Comparison of ENCODE assay signal across 8 mouse cellular contexts in the genomic region with DNA sequence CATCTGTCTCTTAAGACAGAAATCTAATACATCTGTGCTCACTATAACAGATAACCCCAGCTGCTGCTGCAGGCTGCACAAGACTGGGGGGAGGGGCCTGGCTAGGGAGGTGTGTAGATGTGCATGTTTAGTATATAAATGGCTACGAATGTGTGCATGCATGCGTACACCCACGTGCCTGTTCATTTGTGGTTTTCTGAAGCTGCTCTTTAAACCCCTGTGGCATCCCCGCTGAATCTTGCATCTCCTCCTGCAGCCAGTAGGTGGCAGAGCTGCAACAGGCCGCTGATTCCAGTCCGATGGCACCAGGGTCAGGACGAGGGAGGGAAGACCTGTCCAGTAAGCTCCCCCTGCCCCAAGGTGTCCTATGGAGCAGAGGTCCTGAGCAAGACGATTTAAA.
A peak's percentile ranks its signal among the peaks of the same experiment; 100 is the strongest.
DNase-seq lines count a peak whose midpoint lies in the region; ATAC-seq and TF ChIP-seq lines count a peak whose summit lies in the region.

No protein-coding gene starts in this region.

- H3K9ac ChIP-seq in heart, embryonic 13.5 days = peak overlapping the region; percentile 25; the same call in 1 of the 2 replicates
- no peak overlapping the region for H3K9ac ChIP-seq in liver, embryonic 14.5 days (replicated peaks)
- no peak overlapping the region for H3K9ac ChIP-seq in neural tube, embryonic 15.5 days (replicated peaks)

- peak; percentile 72 for TF ChIP-seq CTCF in bone marrow, adult 2 months (IDR thresholded peaks at IDR 0.05; ENCODE audit: control insufficient read depth, insufficient read depth, low read length)
- TF ChIP-seq CTCF in embryonic fibroblast, embryonic 13.5 days (IDR thresholded peaks at IDR 0.05; ENCODE audit: borderline replicate concordance, insufficient read depth, low read length) = peak; percentile 97
- TF ChIP-seq CTCF in liver, embryonic 14.5 days (IDR thresholded peaks at IDR 0.05; ENCODE audit: low read depth) = peak; percentile 94

- peak; percentile 59 for DNase-seq in CD4-positive, CD25-positive, alpha-beta regulatory T cell, adult 2 months (ENCODE audit: low read depth, low spot score)
- DNase-seq in kidney, postnatal 10 days = peak; percentile 82
- peak; percentile 2 to 12 (median 5) for DNase-seq in liver, embryonic 14.5 days (ENCODE audit: low read depth in 3 of 3, low spot score in 3 of 3)
- peak; percentile 62 for DNase-seq in thymus, postnatal 0 days (ENCODE audit: low spot score)

- H3K9me3 ChIP-seq in heart, embryonic 13.5 days = no peaks in the 10 kb centered on the region
- no peaks in the 10 kb centered on the region for H3K9me3 ChIP-seq in liver, embryonic 14.5 days (ENCODE audit: control insufficient read depth, low read length)
- no peaks in the 10 kb centered on the region for H3K9me3 ChIP-seq in neural tube, embryonic 15.5 days (replicated peaks)

- 0 out of 2 replicates have a peak overlapping the region, but pooled peaks have one; percentile 14 for H3K4me2 ChIP-seq in heart, embryonic 13.5 days
- H3K4me2 ChIP-seq in liver, embryonic 14.5 days (ENCODE audit: low read depth) = no peak overlapping the region
- 0 out of 2 replicates have a peak overlapping the region, but pooled peaks have one; percentile 26 for H3K4me2 ChIP-seq in neural tube, embryonic 15.5 days

- H3K27me3 ChIP-seq in heart, embryonic 13.5 days (replicated peaks) = no peaks in the 10 kb centered on the region
- no peaks in the 10 kb centered on the region for H3K27me3 ChIP-seq in liver, embryonic 14.5 days (ENCODE audit: control insufficient read depth, insufficient read depth, low read length)
- no peaks in the 10 kb centered on the region for H3K27me3 ChIP-seq in neural tube, embryonic 15.5 days (replicated peaks)

- ATAC-seq in heart, embryonic 13.5 days (ENCODE audit: extremely low read depth, insufficient number of reproducible peaks, low FRiP score, low TSS enrichment) = no peak; the same call in 1 of the 2 replicates
- no peak for ATAC-seq in liver, embryonic 14.5 days (ENCODE audit: insufficient read depth)
- ATAC-seq in neural tube, embryonic 15.5 days (ENCODE audit: low FRiP score) = peak; percentile 75

- H3K4me3 ChIP-seq in bone marrow, adult 2 months (replicated peaks; ENCODE audit: control insufficient read depth, low read depth, low read length) = no peak overlapping the region
- no peak overlapping the region for H3K4me3 ChIP-seq in embryonic fibroblast, embryonic 13.5 days (ENCODE audit: insufficient read depth, low read length)
- H3K4me3 ChIP-seq in heart, embryonic 13.5 days = no peak overlapping the region
- H3K4me3 ChIP-seq in liver, embryonic 14.5 days (ENCODE audit: insufficient read depth in 1 of 2, low read depth in 2 of 2, low read length in 2 of 2) = no peak overlapping the region
- no peak overlapping the region for H3K4me3 ChIP-seq in neural tube, embryonic 15.5 days (replicated peaks)

- no peak for TF ChIP-seq POLR2A in bone marrow, adult 2 months (IDR thresholded peaks at IDR 0.05; ENCODE audit: borderline replicate concordance, control insufficient read depth, low read depth, low read length)
- TF ChIP-seq POLR2A in embryonic fibroblast, embryonic 13.5 days (IDR thresholded peaks at IDR 0.05; ENCODE audit: low read depth, low read length) = no peak

- H3K4me1 ChIP-seq in bone marrow, adult 2 months (ENCODE audit: control insufficient read depth, insufficient read depth, low read length) = no peaks in the 10 kb centered on the region
- no peaks in the 10 kb centered on the region for H3K4me1 ChIP-seq in embryonic fibroblast, embryonic 13.5 days (ENCODE audit: control insufficient read depth, insufficient read depth, low read length)
- peaks cover 57% of the 10 kb centered on the region for H3K4me1 ChIP-seq in heart, embryonic 13.5 days
- no peaks in the 10 kb centered on the region for H3K4me1 ChIP-seq in liver, embryonic 14.5 days (replicated peaks; ENCODE audit: control insufficient read depth in 2 of 2, insufficient read depth in 2 of 2, low read length in 1 of 2)
- peaks cover 46% of the 10 kb centered on the region for H3K4me1 ChIP-seq in neural tube, embryonic 15.5 days

- H3K36me3 ChIP-seq in heart, embryonic 13.5 days = no peaks in the 10 kb centered on the region
- H3K36me3 ChIP-seq in liver, embryonic 14.5 days (replicated peaks; ENCODE audit: control insufficient read depth, insufficient read depth, low read depth) = no peaks in the 10 kb centered on the region
- no peaks in the 10 kb centered on the region for H3K36me3 ChIP-seq in neural tube, embryonic 15.5 days

- H3K27ac ChIP-seq in bone marrow, adult 2 months (ENCODE audit: control insufficient read depth, insufficient read depth, low read depth, low read length, poor library complexity) = no peak overlapping the region
- H3K27ac ChIP-seq in embryonic fibroblast, embryonic 13.5 days (ENCODE audit: insufficient read depth, low read length) = no peak overlapping the region
- H3K27ac ChIP-seq in heart, embryonic 13.5 days (replicated peaks) = no peak overlapping the region
- H3K27ac ChIP-seq in liver, embryonic 14.5 days = no peak overlapping the region
- H3K27ac ChIP-seq in neural tube, embryonic 15.5 days (replicated peaks) = no peak overlapping the region

- no peak for TF ChIP-seq EP300 in liver, embryonic 14.5 days (IDR thresholded peaks at IDR 0.05; ENCODE audit: low read depth)

- WGBS in bone marrow, adult 2 months = 2% methylated on average over 8 of the region's 8 CpGs
- WGBS in heart, embryonic 13.5 days = 7% methylated on average over 8 of the region's 8 CpGs
- WGBS in liver, embryonic 14.5 days (ENCODE audit: insufficient replicate concordance) = 7% methylated on average over 8 of the region's 8 CpGs
- WGBS in neural tube, embryonic 15.5 days = 1% methylated on average over 8 of the region's 8 CpGs

Comparison
In these comparisons a context has a peak if more than half of its experiments do, and no peak if none do; other contexts are left out.
1. DNase-seq: peak in every context shown above with its lines; median percentile 82 in kidney, postnatal 10 days; 62 in thymus, postnatal 0 days; 59 in CD4-positive, CD25-positive, alpha-beta regulatory T cell, adult 2 months; 5 in liver, embryonic 14.5 days.